Mouse (Mus musculus) layer of hippocampus, adult 11-12 months (tissue): ENCODE data around the gene Elovl6.

ENCODE experiments used
- DNase-seq: peaks from one replicate; pipeline ENCODE4 v3.0.0; 2022; ENCODE audit warnings: low spot score

Elovl6 gene

DNA sequence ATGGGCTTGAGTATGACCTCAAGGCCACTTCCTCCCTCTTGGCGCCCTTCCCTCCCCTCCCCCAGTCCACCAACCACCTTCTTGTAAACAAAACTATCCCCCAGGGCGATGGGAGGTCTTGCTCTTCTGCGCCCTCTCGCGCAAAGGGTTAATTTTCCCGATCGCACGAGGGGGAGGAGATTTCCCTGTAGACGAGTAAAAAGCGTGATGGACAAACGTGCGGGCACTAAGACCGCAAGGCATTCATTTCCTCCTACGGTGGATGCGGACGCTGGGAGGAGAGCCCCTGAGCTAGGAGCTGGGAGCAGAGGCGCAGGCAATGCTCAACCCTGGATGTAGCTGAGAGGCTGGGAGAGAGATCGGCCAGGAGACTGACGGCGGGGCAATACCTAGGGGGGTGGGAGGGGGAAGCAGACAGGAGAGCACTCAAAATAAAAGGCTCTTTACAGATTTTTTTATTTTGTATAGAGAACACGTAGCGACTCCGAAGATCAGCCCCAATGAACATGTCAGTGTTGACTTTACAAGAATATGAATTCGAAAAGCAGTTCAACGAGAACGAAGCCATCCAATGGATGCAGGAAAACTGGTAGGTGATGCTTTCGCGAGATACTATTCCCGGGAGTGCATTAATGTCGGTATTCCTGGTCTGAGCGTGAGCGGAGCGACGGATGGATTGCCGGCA is at the start of gene Elovl6:
TSS of gene Elovl6 (plus strand) at position 176 of the 685 bp plus-strand sequence.
- DNase-seq = peak; percentile 78

DNA sequence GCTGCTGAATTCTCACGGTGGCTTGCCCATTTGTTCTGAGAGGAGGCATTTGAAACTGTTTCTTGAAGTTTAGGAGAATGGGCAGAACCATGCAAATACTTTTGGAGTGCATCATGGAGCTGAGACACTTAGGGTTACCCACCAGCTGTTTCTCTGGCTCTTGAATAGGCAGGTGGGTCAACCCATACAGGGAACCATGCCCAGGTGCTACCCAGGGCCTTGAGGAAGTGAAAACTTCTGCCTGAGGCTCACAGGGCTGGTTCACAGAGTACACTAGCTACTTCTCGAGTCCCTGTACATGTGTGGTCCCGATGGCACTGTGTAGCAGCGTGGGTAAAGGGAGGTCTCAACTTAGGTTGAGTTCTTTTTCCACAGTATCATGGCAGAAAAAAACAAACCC is 43.4 kb upstream of the Elovl6 start:
- no peak for DNase-seq

DNA sequence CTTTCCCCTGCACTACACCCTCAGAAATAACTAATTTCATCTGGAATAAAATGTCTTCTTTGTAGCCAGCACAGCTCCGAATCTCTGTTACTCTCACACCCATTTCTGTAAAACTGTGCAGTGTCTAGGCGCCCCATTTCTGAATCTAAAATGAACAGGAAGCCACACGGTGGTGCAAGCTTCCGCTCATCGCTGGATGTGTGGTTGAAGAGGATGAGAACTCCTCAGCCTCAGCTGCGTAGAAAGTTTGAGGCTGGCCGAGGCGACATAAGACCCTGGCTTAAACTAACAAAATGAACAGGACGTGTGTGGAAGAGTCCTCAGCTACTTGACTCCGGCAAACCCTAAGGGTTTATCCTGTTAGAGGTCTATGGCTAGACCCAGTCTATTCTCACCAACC is 38.0 kb upstream of the Elovl6 start:
- DNase-seq = no peak

DNA sequence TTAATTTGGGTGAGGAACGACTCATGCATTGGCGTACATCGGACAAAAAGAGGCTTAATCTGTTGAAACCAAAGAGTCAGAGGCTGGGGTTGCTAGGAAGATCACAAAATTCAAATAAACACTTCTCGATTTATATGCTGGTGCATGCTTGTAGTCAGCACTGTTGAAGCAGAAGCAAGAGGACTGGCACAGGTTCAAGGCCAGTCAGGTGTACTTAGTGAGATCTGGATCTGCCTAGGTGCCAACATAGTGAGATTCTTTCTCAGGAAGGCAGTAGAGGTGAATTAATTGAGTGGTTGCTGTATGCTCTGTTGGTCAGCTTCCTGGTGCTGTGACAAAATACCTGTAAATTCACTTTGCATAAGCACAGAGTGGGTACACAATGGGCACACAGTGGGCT is 37.4 kb upstream of the Elovl6 start:
- DNase-seq = no peak

DNA sequence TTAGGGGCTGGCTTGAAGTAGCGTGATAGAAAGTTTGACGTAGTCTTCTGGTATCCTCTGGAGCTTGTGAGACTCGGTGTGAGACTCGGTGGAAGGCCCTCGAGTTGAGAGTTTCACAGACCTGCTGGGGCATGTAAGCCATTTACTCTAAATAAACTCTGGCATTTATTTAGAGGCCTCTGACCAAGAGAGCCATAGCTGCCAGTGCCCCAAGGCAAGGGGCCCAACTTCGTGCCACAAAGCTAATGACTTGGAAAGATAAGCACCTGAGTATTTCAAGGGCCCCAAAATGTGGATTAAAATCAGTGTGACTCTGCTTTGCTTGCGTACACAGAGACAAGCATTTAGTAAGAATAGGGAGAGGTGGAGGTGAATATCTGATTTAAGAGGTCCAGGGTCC is 28.4 kb upstream of the Elovl6 start:
- no peak for DNase-seq

DNA sequence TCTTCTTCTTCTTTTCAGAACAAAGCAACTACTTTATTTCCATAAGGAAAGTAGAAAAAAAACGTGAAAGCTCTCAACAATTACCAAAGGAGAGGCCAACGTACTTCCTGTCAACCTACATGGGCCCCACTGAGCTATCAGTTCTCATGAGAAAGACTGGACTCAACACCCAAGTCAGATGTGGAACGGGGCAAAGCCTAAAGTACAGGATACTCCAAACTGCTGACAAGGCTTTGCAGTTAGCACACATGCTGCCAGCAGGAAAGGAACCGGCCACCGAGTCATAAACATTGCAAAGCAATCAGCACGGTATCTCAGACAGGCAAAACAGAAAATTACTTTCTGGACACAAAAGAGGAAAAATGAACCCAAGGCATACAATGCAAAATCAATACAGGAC is 27.2 kb upstream of the Elovl6 start:
- no peak for DNase-seq

DNA sequence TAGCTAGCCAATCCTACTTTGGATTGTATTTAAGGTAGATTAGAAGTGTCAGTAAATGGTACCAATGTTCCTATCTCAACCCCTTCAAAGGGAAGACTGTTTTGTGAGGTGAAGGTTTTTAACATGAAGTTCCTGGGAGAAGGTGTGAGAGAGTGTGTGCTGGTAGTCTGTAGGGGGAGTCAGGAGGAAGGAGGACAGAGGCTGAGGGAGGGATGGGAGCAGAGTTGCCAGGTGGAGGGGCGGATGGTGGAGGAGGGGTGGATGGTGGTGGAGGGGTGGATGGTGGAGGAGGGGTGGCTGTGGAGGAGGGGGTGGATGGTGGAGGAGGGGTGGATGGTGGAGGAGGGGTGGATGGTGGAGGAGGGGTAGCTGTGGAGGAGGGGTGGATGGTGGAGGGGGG is 24.4 kb upstream of the Elovl6 start:
- no peak for DNase-seq

DNA sequence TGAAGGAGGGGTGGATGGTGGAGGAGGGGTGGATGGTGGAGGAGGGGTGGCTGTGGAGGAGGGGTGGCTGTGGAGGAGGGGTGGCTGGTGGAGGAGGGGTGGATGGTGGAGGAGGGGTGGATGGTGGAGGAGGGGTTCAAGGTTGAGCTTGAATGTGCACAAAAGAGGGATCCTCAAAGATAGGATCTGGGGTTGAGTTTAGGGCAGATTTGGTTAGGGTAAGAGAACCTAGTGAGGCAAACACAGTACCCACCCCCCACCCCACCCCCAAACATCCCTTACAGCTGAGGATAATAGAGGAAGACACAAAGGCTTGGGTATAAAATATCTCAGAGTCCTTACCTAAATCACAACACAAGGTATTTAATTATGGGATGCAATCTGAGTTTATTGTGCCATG is 23.6 kb upstream of the Elovl6 start:
- DNase-seq = no peak

DNA sequence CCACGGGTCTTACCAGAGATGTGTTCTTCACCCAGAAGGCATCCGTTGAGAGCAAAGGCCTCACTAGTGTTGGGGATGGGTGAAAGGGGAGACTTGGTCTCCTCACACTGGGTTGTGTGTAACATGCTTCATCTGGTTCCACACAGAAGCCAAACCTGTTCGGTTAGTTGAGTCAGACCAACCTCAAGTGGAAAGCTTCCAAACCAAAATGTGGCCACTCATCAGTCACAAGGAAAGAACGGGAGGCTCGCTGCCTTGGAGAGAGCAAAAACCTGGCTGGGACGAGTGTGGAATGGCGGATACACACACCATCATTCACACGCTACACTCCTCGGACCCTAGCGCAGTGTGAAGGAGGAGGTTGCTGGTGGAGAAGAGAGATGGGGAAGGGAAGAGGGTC is 22.4 kb upstream of the Elovl6 start:
- no peak for DNase-seq

DNA sequence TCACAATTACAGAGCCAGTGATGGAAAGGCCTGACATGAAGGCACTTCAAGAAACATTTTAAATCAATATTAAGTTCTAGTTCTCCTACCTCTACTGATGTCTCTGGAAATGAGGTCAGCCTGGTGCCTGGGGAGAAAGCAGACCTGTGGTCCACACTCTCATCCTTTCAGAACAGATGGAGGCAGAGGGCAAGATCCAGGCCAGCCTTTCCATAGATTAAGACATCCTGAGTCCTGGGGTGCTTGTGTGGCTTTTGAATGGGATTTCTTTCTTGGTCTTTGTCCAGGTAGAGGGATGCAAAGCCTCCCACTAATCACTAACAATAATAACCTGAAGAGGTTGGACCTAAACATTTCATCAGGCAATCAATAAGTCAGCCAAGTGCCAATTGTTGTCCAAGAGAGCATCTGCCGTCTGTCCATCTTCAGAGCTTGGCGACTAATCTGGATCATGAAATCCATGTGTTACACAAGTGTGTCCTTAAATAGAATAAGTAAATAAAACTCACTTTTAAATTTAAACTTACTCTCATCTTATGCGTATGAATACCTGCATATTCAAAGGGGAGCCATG is 16.2 kb upstream of the Elovl6 start:
- no peak for DNase-seq

DNA sequence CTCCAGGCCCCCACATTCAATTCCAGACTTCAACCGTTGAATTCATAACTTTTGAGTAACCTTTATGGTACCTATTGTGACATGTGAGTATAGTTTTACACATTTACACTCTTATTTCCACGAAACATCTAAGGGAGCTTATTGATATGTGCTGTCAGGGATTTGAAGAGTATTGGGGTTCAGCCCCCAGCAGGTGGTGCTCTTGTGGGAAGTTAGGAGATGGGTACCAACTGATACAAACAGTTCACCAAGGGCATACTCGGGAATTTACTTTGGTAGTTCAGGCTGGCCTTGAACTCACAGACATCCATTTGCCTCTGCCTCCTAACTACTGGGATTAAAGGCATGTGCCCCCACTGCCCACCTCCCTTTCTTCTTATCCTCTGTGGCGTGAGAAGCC is 11.7 kb upstream of the Elovl6 start:
- DNase-seq = no peak

DNA sequence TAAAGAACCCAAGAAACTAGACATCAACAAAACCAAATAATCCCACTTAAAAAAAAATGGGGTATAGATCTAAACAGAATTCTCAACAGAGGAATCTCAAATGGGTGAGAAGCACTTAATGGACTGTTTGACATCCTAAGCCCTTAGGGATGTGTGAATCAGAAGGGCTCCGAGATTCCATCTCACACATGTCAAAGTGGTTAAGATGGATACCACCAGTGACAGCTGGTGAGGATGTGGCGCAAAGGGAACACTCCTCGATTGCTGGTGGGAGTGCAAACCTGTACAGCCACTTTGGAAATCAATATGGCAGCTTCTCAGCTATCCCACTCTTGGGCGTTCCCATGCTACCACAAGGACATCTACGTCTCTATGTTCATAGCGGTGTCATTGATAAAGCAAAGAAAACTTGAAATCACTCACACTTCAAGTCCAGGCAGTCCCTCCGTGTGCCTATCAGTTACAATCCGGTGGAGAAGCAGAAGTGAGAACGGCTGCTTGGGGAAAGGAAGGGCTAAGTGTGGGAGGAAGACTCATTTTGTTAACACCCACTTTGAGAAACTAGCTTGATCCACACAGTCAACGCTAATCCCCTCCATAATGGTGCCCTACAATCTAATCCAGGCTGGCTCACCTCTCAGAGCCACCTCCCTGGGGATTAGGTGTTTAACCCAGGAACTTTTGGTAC is 8.6 kb upstream of the Elovl6 start:
- no peak for DNase-seq

DNA sequence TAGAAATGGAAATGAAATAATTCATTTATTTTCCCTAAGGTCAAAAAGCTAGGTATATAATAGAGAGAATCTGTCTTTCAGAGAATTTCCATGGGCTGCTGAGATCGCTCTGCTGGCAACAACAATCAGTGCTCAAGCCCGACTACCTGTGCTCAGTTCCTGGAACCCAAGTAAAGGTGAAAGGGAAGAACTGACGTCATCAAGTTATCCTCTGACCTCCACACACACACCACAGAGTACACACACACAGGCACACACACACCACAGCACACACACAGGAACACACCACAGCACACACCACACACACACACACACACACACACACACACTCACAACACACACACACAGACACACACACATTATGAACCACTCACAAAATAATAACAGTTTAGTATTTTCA is 5.1 kb upstream of the Elovl6 start:
- DNase-seq = no peak

DNA sequence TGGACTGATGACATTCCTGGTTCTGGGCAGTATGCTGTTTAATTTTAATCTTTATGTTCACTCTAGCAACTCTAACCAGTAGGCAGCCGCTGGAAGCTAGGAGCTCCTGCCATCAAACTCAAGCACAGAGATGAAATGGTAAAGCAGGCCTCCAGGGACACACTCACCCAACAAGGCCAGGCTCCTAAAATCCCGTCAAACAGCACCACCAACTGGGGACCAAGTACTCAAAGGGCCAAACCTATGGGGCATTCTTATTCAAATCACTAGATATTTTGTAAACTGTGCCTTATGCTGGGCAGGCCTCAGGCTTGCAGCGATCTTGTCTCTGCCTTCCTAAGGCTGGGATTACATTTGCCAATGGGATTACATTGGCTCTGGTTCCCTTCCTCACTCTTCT is 2.8 kb upstream of the Elovl6 start:
- DNase-seq = no peak

DNA sequence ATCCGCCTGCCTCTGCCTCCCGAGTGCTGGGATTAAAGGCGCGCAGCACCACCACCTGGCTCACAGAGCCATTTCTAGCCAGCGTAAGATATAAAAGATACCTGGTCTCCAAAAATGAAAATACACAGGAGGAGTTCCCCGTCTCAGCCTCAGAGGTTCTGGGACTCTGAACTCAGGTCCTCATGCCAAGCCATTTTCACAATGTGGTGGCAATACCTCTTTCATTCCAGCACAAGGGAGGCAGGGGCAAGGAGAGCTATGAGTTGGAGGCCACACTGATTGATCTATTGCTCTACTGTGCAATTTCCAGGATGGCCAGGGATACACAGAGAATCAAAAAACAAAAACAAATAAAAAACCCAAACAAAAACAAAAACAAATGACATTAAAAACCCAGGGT is 1.7 kb upstream of the Elovl6 start:
- no peak for DNase-seq

DNA sequence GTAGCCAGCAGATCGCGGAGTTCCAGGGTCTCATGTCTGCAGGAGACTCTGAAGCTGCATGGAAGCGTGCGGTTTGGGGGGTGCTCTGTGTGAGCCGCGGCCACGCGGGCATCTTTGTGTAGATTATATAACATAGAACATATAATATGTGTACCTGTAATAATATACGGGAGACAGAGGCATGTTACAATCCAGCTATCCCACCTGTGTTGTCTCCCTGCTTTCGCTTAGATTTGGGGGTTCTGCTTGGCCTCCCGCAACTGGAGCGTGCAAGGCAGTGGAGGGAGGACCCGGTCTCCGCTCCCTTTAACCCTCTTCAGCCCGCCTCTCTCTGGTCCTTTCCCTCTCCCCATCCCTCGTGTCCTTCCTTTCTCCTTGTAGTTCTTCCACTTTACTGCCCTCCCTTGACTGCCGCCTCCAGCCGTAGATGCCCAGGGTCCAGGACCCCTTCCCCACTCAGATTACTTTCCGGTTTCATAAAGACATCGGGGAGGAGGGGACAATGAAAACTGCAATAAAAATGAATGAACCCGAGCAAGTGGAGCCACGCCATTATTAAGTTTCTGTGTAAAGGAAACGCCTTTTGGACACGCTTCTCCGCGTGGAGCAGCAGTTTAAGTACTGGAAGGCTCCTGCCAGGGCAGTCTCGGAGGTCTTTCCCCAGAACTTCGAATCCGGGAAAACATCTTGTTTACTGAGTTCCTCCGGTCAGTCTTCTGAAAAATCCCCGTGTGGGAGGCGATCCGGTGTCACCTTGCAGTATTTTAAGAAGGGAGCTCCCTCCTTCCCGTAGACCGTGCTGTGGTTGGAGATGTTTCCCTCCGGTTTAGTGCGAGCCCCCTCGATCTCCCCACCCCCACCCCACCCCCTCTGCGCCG is 949 bp downstream of the Elovl6 start:
- DNase-seq = peak; percentile 42

DNA sequence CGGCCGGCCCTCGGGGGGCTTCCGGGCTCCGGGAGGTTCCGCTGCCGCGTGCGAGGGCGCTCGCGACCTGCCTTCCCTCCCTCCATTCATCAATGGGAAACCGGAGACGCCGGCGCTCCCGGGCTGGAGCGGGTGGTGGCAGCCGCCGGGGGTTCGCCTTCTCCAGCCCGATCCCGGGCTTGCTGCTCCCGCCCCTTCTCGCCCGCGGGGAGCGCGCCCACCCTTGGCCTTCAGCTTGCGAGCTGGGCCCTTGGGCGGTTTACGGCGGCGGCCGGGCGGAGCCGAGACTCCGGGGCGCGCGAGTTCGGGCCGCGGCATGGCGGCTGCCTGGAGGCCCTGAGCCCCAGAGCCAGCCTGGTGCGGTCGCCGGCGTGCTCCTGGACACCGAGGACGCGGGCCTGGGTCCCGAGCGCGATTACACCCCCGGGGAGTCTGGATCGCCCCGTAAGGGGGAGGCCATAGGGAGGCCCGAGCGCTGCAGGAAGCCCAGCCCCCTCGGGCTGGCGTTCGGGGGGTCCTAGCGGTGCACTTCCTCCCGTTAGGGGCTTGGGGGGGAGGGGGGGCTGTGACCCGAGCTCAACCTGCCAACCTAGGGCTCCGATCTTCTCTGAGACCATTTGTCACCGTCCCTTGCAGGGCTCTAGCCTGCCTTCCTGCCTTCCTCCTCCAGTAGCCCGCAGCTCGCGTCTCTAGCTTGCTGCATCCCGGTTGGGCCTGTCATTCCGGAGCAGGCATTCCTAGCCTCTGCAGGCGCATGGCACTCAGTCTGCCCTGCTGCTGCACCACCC is 1.8 kb downstream of the Elovl6 start:
- peak; percentile 69 for DNase-seq

DNA sequence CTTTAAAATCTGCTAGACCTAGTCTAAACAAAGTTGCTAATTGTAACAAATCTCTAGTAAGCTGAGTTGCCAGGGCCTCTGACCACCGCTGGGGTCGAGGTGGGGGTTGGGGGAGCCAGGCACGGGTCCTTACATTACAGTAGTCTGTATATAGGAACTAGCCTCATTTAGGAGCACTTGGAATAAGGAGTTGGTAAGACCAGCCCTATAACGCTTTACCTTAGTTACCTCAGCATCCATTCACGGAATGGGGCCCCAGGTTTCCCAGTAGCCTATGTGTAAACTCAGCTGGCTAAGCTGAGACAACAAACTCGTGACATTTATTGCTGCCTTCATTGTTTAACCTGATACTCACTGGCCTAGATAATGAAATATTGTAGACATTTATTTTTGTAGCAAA is 3.3 kb downstream of the Elovl6 start:
- DNase-seq = no peak

DNA sequence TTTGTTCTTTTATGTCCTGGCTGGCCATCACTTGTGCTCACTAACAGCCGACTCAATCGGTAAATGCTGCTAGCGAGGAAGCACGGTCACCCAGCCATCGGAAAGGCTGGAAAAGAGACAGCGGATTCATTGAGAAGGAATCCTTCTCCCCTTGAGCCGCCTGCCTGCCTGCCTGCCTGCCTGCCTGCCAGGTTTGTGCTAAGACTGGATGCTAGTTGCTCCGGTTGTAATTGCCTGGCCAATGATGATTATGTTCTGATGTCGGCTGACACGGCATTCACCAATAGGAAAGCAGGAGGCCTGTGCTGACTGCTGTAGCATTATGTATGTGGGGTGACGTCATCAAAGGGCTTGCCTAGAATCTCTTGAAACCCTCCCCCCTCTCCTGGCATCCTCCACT is 4.0 kb downstream of the Elovl6 start:
- peak; percentile 94 for DNase-seq

DNA sequence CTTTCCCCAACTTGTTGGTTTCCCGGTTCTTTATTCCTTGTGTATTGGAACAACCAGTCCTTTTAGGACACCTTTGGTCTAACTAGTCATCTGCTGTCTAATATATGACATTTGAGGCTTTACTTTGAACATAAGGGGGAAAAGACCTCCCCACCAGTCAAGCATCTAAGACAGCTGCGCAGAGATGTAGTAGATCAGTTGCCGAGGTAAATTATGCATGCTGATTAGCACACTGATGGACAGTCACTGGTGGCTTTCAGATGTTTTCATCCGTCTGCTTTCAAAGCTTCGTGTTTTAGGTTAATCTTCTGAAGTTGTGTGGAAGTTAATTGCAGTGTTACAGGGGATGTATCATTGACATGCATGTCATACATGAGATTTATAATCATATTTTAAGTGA is 5.8 kb downstream of the Elovl6 start:
- DNase-seq = no peak

DNA sequence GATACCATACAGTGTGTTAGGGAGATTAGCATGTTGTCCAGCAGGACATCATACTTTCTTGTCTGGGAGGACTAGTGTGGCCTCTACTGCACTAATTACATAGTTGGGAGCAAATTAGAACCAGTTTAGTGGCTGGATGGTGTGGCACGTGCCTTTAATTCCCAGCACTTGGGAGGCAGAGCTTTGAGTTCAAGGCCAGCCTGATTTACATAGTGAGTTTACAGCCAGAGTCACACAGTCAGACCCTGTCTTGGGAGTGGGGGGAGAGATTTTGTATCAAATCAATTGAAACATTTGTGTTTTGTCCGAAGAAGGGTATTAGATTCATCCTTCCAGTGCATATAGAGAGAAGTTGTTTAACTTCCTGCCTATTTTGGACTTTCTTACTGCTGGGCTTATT is 8.7 kb downstream of the Elovl6 start:
- no peak for DNase-seq

DNA sequence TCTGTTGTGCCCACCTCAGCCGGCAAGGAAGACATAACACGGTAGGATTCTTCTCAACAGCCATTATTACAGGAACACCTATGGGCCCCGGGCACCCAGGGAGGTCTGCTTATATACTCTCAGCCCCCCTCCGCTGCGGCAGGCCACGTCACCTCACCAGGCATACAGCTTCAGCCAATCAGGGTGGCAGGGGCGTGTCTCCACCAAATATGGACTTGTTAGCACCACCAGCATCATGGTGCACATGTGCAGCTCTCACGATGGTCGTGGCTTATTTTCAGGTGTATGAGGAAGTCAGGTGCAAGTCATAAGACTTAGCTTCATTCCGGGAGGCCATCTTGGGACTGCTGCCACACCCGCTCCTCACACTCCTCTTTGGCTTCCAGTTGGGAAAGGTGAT is 9.3 kb downstream of the Elovl6 start:
- DNase-seq = no peak
